Mouse (Mus musculus): Measurements from ENCODE around the gene Gm49322. TPM values are rescaled to one million over a fixed set of nuclear protein-coding genes. Genes with fewer than 3 reads are reported as not detected.

The Gm49322 gene
- polyA plus RNA-seq, 1 experiment from 2014 or later = 4.1 TPM

DNA sequence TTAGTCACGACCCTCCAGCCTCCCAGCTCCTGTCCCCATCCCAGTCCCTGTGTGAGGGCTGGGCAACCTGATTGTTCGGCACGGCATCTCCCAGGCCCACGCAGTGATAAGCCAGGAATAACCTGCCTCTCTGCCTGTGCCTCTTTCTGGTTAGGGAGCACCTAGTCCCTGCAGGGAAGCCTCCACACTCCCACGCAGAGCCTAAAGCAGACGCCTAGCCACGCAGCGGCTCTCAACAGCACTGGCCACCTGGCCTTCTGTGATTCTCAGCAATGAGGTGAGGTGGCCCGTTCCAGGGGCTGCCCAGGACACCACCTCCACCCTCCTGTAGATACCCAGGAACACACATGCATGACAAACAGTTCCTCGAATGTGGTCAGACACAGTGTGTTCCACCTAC lies 44.6 kb downstream of the Gm49322 start:
- no peak for ATAC-seq
- Histone ChIP-seq H3K27me3 (replicated peaks) (no peaks in the 10 kb centered on the region), H3K9ac (no peak overlapping the region), H3K9me3 (no peaks in the 10 kb centered on the region), H3K27ac (no peak overlapping the region), H3K4me1 (replicated peaks) (peaks cover 16% of the 10 kb centered on the region), H3K4me2 (replicated peaks) (no peak overlapping the region), H3K36me3 (peaks cover 15% of the 10 kb centered on the region), H3K4me3 (replicated peaks) (no peak overlapping the region)
- 91% methylated on average over 10 of the region's 10 CpGs for WGBS

DNA sequence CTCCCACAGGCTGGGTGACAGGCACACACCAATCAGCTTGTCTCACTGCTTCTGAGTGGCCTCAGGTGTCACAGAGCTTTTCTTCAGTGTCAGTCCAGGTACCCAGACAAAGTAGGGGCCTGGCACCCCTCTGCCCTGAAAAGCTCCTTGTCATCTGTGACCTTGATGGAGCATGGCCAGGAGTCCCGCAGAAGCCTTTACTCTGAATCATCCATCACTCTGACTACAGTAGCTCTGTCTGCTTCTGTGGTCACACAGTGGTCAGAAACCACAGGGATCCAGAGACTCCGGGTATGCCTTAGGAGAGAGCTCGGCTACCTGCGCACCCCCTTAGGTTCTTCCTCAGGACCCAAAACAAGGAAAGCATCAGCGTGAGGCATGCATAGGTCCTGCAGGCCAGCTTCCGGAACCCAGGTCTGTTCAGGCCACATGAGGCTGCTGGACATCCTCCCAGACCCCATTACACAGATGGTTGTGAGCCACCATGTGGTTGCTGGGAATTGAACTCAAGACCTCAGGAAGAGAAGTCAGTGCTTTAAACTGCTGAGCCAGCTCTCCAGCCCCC lies 47.4 kb downstream of the Gm49322 start:
- WGBS = 86% methylated on average over 6 of the region's 6 CpGs
- no peak overlapping the region for H3K9ac ChIP-seq
- H3K9me3 ChIP-seq = no peaks in the 10 kb centered on the region
- no peaks in the 10 kb centered on the region for H3K27me3 ChIP-seq (replicated peaks)
- H3K36me3 ChIP-seq = no peaks in the 10 kb centered on the region
- peaks cover 28% of the 10 kb centered on the region for H3K4me1 ChIP-seq (replicated peaks)
- H3K4me2 ChIP-seq (replicated peaks) = no peak overlapping the region
- no peak for ATAC-seq
- no peak overlapping the region for H3K27ac ChIP-seq
- H3K4me3 ChIP-seq (replicated peaks) = no peak overlapping the region

- WGBS = 81% methylated on average over 6 of the region's 6 CpGs
- H3K9me3 ChIP-seq = no peaks in the 10 kb centered on the region
- peaks cover 30% of the 10 kb centered on the region for H3K4me1 ChIP-seq (replicated peaks)
- no peaks in the 10 kb centered on the region for H3K36me3 ChIP-seq
- peak overlapping the region; percentile 83 for H3K4me3 ChIP-seq (replicated peaks)
- peak overlapping the region; percentile 83 for H3K4me2 ChIP-seq (replicated peaks)
- H3K9ac ChIP-seq = peak overlapping the region; percentile 92; the same call in 1 of the 2 replicates
- no peak overlapping the region for H3K27ac ChIP-seq
- no peak for ATAC-seq
- no peaks in the 10 kb centered on the region for H3K27me3 ChIP-seq (replicated peaks)
Observed at GRCm38 (mm10) chr10:80654866-80655265, 49.0 kb downstream of the Gm49322 start.

DNA sequence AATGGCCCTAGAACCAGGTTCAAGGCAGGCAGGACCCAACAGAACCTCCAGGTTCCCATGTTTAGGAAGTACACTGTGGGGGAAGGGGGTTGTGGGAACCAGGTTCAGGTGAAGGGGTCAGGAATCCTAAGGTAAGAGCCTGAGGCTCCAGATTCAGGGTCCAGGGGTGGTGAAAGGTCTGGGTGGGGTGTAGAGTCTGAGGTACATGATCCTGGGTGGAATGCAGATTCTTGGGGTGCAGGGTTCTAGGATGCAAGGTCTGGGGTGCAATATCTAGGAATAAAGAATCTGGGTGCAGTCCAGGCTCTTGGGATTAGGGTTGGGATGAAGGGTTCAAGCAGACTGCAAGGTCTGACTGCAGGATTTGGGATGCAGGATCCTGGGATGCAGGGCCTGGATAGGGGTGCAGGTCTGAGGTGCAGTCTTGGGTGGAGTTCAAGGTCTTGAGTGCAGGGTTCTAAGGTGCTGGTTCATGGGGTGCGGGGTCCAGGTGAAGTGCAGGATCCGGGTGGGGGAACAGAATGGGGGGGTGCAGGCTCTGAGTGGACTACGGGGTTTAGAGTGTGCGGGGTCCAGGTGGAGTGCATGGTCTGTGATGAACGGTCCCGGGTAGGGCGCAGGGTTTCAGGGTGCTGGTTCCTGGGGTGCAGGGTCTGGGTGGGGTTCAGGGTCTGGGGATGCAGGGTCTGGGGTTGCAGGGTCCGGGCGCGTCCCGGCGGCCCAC lies 49.7 kb downstream of the Gm49322 start:
- H3K4me3 ChIP-seq (replicated peaks) = peak overlapping the region; percentile 83
- no peaks in the 10 kb centered on the region for H3K9me3 ChIP-seq
- H3K4me2 ChIP-seq (replicated peaks) = peak overlapping the region; percentile 83
- peak overlapping the region; percentile 71; the same call in 1 of the 2 replicates for H3K27ac ChIP-seq
- H3K9ac ChIP-seq = peak overlapping the region; percentile 92
- 2% methylated on average over 10 of the region's 12 CpGs for WGBS
- peaks cover 30% of the 10 kb centered on the region for H3K4me1 ChIP-seq (replicated peaks)
- ATAC-seq = peak; percentile 24
- no peaks in the 10 kb centered on the region for H3K27me3 ChIP-seq (replicated peaks)
- H3K36me3 ChIP-seq = no peaks in the 10 kb centered on the region

GRCm38 (mm10) chr10:80656130-80656862 lies 50.5 kb downstream of the Gm49322 start:
- Histone ChIP-seq H3K27me3 (replicated peaks) (no peaks in the 10 kb centered on the region), H3K9me3 (no peaks in the 10 kb centered on the region), H3K4me2 (replicated peaks) (peak overlapping the region; percentile 83), H3K4me1 (replicated peaks) (peaks cover 30% of the 10 kb centered on the region), H3K9ac (peak overlapping the region; percentile 92), H3K36me3 (no peaks in the 10 kb centered on the region), H3K4me3 (replicated peaks) (peak overlapping the region; percentile 83), H3K27ac (peak overlapping the region; percentile 94)
- WGBS = under 1% methylated on average over 67 of the region's 72 CpGs
- peak; percentile 87 for ATAC-seq

- no peaks in the 10 kb centered on the region for H3K27me3 ChIP-seq (replicated peaks)
- H3K4me1 ChIP-seq (replicated peaks) = peaks cover 30% of the 10 kb centered on the region
- peak within 1 kb of the TSS; percentile 83 for H3K4me2 ChIP-seq (replicated peaks)
- peak; percentile 44 for ATAC-seq
- peak within 1 kb of the TSS; percentile 92 for H3K9ac ChIP-seq
- H3K27ac ChIP-seq = peak within 1 kb of the TSS; percentile 94
- no peaks in the 10 kb centered on the region for H3K9me3 ChIP-seq
- H3K36me3 ChIP-seq = no peaks in the 10 kb centered on the region
- WGBS = 17% methylated on average over 14 of the region's 15 CpGs
- peak within 1 kb of the TSS; percentile 83 for H3K4me3 ChIP-seq (replicated peaks)
Observed at GRCm38 (mm10) chr10:80656863-80657623, 51.2 kb downstream of the Gm49322 start, which contains the start of gene Btbd2. Btbd2 (minus strand) TSS chr10:80657071.

DNA sequence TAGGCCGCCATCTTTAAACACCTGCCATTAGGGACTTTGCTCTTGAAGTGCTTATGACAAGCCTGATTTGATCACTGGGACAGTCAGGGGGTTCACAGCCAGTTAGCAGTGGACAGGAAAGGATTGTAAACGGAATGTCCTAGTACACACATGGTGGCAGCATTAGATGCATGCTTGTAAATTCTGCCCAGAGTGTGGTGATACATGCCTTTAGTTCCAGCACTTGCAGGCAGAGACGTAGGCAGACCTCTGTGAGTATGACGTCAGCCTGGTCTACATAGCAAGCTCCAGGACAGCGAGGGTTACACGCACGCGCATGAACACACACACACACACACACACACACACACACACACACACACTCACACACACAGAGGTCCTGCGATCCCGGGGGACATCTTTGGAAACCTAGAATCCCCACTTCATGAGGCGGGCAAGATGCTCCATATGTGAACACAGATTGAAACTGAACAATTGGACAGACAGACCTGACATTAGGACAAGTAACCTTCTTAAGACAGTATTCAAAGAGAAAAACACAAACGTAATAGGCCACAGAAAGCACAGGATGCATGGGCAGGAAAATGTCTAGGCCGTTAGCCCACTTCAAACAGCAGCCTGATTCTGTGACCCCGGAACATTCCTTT lies 52.5 kb downstream of the Gm49322 start:
- Histone ChIP-seq H3K9me3 (no peaks in the 10 kb centered on the region), H3K27ac (no peak overlapping the region; the same call in 1 of the 2 replicates)
- ATAC-seq = no peak

DNA sequence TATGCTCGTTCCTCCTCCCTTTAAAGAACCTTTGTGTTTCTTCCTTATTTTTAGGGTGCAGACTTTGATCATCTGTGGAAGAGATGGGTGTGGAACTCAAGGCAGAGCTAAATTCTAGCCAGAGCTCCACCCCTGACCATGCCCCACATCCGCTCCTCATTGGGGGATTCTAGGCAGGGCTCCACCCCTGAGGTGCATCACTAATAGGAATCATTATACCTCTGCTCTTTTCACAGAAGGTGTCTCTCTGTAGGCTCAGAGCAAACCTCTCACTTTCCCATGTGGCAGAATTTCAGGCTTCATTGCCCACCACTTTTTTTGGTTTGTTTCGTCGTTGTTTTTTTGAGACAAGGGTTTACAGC lies 53.0 kb downstream of the Gm49322 start:
- 53% methylated on average over 4 of the region's 4 CpGs for WGBS
- 0 out of 2 replicates have a peak, but pooled peaks have one; percentile 26 for ATAC-seq
- Histone ChIP-seq H3K9ac (no peak overlapping the region), H3K9me3 (no peaks in the 10 kb centered on the region), H3K27me3 (replicated peaks) (no peaks in the 10 kb centered on the region), H3K4me3 (replicated peaks) (no peak overlapping the region), H3K4me1 (replicated peaks) (peaks cover 34% of the 10 kb centered on the region), H3K27ac (no peak overlapping the region; the same call in 1 of the 2 replicates), H3K36me3 (no peaks in the 10 kb centered on the region), H3K4me2 (replicated peaks) (peak overlapping the region; percentile 35; the same call in 1 of the 2 replicates)

More for the DNA sequence above, 52.5 kb downstream of the Gm49322 start:
- no peak overlapping the region for H3K4me2 ChIP-seq (replicated peaks)
- H3K9ac ChIP-seq = no peak overlapping the region
- H3K36me3 ChIP-seq = no peaks in the 10 kb centered on the region
- no peaks in the 10 kb centered on the region for H3K27me3 ChIP-seq (replicated peaks)
- no peak overlapping the region for H3K4me3 ChIP-seq (replicated peaks)
- H3K4me1 ChIP-seq (replicated peaks) = peaks cover 30% of the 10 kb centered on the region
- WGBS = 79% methylated on average over 14 of the region's 14 CpGs

DNA sequence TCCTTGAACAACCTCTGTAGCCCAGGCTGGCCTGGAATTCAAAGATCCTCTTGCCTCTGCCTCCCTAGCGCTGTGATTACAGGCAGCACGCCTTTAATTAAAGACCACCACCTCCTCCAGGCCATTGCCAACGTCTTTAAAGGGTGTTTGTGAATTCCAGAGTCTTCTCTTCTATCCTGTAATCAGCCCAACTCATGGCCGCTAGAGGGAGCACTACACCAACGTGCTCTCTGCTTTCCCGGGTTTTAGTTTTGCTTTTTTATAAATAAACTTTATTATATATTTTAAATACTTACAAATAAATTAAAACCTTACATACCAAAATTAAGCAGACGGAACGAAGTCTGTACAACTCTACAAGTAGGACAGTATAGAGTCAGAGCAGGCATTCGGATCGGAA lies 53.4 kb downstream of the Gm49322 start:
- H3K27ac ChIP-seq = no peak overlapping the region
- no peaks in the 10 kb centered on the region for H3K36me3 ChIP-seq
- H3K4me3 ChIP-seq (replicated peaks) = no peak overlapping the region
- peaks cover 35% of the 10 kb centered on the region for H3K4me1 ChIP-seq (replicated peaks)
- H3K27me3 ChIP-seq (replicated peaks) = no peaks in the 10 kb centered on the region
- WGBS = 14% methylated on average over 10 of the region's 10 CpGs
- no peak overlapping the region for H3K9ac ChIP-seq
- H3K9me3 ChIP-seq = no peaks in the 10 kb centered on the region
- peak overlapping the region; percentile 35; the same call in 1 of the 2 replicates for H3K4me2 ChIP-seq (replicated peaks)
- no peak for ATAC-seq

- Histone ChIP-seq H3K27me3 (replicated peaks) (no peaks in the 10 kb centered on the region), H3K4me2 (replicated peaks) (no peak overlapping the region), H3K9ac (no peak overlapping the region), H3K27ac (no peak overlapping the region), H3K9me3 (no peaks in the 10 kb centered on the region), H3K4me3 (replicated peaks) (no peak overlapping the region), H3K36me3 (no peaks in the 10 kb centered on the region), H3K4me1 (replicated peaks) (peaks cover 40% of the 10 kb centered on the region)
- WGBS = 32% methylated on average over 5 of the region's 5 CpGs
- no peak for ATAC-seq
Observed at GRCm38 (mm10) chr10:80661149-80661548, 55.3 kb downstream of the Gm49322 start.

GRCm38 (mm10) chr10:80663485-80664196 lies 57.8 kb downstream of the Gm49322 start:
- 36% methylated on average over 5 of the region's 5 CpGs for WGBS
- ATAC-seq = no peak
- Histone ChIP-seq H3K27me3 (replicated peaks) (no peaks in the 10 kb centered on the region), H3K27ac (no peak overlapping the region; the same call in none of the 2 replicates), H3K4me3 (replicated peaks) (no peak overlapping the region), H3K4me2 (replicated peaks) (no peak overlapping the region), H3K9ac (no peak overlapping the region), H3K9me3 (no peaks in the 10 kb centered on the region), H3K4me1 (replicated peaks) (peaks cover 32% of the 10 kb centered on the region), H3K36me3 (peaks cover 21% of the 10 kb centered on the region)

Measured in intestine, embryonic 15.5 days (tissue).